Mouse (Mus musculus) G1E (cell line): ENCODE data around the gene Arglu1.

Experiments
- CTCF ChIP-seq: IDR thresholded peaks from 2 replicates; pipeline ENCODE4 v1.5.1; 2012; ENCODE audit warnings: low read depth, low read length, inconsistent platforms, mixed read lengths
- GATA1 ChIP-seq: IDR thresholded peaks from 2 replicates; pipeline ENCODE4 v1.6.1; 2012; ENCODE audit warnings: borderline replicate concordance, low read length, inconsistent platforms, mixed read lengths
- GATA2 ChIP-seq: IDR thresholded peaks from 2 replicates; pipeline ENCODE4 v1.6.1; 2012; ENCODE audit warnings: low read depth, low read length, inconsistent platforms, borderline replicate concordance
- POLR2AphosphoS5 ChIP-seq: IDR thresholded peaks from 2 replicates; pipeline ENCODE4 v1.6.1; 2012; ENCODE audit warnings: low read depth, low read length, inconsistent platforms; ENCODE audit not compliant: insufficient replicate concordance
- TAL1 ChIP-seq: conservative IDR thresholded peaks from 2 replicates; pipeline ENCODE4 v1.6.1; 2012; ENCODE audit warnings: low read depth, low read length, inconsistent platforms, mixed read lengths

DNA sequence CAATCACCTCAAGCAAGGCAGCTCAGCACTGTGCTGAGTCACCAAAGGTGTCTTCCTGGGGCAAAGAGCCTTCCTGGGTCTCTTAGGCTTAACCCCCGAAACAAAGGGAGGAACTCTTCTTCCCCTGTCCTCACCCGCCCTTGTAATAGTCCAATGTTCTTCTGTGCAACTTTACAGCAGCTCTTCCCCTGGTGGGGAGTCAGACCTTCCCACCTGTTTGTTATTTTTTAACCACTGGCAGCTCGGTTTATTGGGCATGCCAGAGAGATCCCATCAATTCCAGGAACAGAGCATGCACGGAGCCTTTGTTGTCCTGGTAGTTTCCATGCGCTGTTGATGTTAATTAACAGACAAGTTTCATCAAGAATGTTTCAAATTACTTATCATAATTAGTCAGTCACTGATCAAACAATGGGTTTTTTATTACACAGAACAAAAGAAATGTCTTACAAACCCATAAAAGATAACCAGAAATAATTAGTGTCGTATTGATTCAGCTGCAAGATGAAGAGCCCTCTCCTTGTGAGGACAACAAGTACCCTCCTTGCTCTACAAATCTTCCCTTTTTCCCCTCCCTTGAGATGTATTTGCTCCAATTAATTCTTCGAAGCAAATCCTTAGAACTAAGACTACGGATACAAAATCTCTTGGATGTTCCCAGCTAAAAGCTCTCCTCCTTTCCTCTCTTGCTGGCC is 50.6 kb downstream of the Arglu1 start:
- TF ChIP-seq CTCF (no peak), TAL1 (no peak), GATA1 (no peak), POLR2AphosphoS5 (no peak), GATA2 (no peak)
